Mouse (Mus musculus) kidney, embryonic 15.5 days (tissue): Measurements from ENCODE around the gene Rhbdd3. TPM values are rescaled to one million over a fixed set of nuclear protein-coding genes. Genes with fewer than 3 reads are reported as not detected.
A peak's percentile ranks its signal among the peaks of the same experiment; 100 is the strongest.

Experiments
- ATAC-seq: fragments of 200-750 bp; cut with Nextera tagmentation; replicated peaks from 2 replicates; pipeline ENCODE4 v1.8.0; 2017; ENCODE audit warnings: moderate TSS enrichment; ENCODE audit not compliant: low FRiP score
- H3K27ac ChIP-seq: fragments of 300-500 bp; sonication (generic); 2 replicates; pipeline ENCODE4 v1.5.1; 2015; ENCODE audit warnings: mild to moderate bottlenecking, inconsistent platforms
- H3K27me3 ChIP-seq: fragments of 300-500 bp; sonication (generic); 2 replicates; pipeline ENCODE4 v1.6.1; 2015; ENCODE audit warnings: inconsistent platforms
- H3K36me3 ChIP-seq: fragments of 300-500 bp; sonication (generic); 2 replicates; pipeline ENCODE4 v1.6.1; 2015; ENCODE audit warnings: inconsistent platforms
- H3K4me1 ChIP-seq: fragments of 300-500 bp; sonication (generic); 2 replicates; pipeline ENCODE4 v1.6.1; 2015; ENCODE audit warnings: inconsistent platforms
- H3K4me2 ChIP-seq: fragments of 300-500 bp; sonication (generic); 2 replicates; pipeline ENCODE4 v1.6.1; 2015; ENCODE audit warnings: moderate library complexity, mild to moderate bottlenecking, inconsistent platforms
- H3K4me3 ChIP-seq: fragments of 300-500 bp; sonication (generic); replicated peaks from 2 replicates; pipeline ENCODE4 v1.5.1; 2015; ENCODE audit warnings: mild to moderate bottlenecking, inconsistent platforms
- H3K9ac ChIP-seq: fragments of 300-500 bp; sonication (generic); 2 replicates; pipeline ENCODE4 v1.6.1; 2015; ENCODE audit warnings: mild to moderate bottlenecking, inconsistent platforms
- H3K9me3 ChIP-seq: fragments of 300-500 bp; sonication (generic); replicated peaks from 2 replicates; pipeline ENCODE4 v1.6.1; 2016; ENCODE audit warnings: inconsistent platforms
- WGBS: fragments of 180-500 bp; shearing (Covaris S2); methylation state at CpG from one replicate; pipeline ENCODE4 v1.1.7; 2015; ENCODE audit warnings: mixed read lengths; 5-methylcytosine and 5-hydroxymethylcytosine counted together
- polyA plus RNA-seq: library from polyadenylated mRNA; unstranded; fragments of >200 nt; fragmentation: Nextera tagmentation; extraction: Ambion mirVana; gene quantifications from 2 replicates; pipeline ENCODE4 v1.2.1, GENCODE M21; 2015

Rhbdd3 gene
- polyA plus RNA-seq, 1 experiment from 2014 or later, result 31.9 TPM

DNA sequence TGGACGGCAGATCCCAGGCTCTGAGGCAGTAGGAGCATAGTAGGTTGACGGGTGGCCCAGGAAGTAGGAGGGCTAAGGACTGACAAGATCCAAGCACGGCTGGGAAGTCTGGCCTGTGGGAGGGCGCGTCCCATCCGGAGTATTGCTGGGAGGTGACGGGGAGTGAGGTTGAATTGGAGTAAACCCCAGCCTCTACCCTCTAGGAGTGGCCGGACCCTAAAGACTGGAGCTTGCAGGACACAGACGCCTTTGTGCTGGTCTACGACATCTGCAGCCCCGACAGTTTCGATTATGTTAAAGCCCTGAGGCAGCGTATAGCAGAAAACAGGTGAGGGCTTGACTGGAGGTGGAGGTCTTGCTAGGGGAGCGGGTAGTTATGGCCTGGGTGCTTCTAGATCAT lies 39.5 kb upstream of the Rhbdd3 start:
- 20% methylated on average over 14 of the region's 14 CpGs for WGBS
- Histone ChIP-seq H3K9me3 (no peaks in the 10 kb centered on the region), H3K4me2 (peak overlapping the region; percentile 98), H3K27ac (no peak overlapping the region), H3K36me3 (0 out of 2 replicates have a peak, but pooled peaks cover 3% of the 10 kb centered on the region), H3K4me3 (no peak overlapping the region), H3K9ac (no peak overlapping the region), H3K4me1 (peaks cover 81% of the 10 kb centered on the region), H3K27me3 (peaks cover 87% of the 10 kb centered on the region)
- ATAC-seq, result no peak

DNA sequence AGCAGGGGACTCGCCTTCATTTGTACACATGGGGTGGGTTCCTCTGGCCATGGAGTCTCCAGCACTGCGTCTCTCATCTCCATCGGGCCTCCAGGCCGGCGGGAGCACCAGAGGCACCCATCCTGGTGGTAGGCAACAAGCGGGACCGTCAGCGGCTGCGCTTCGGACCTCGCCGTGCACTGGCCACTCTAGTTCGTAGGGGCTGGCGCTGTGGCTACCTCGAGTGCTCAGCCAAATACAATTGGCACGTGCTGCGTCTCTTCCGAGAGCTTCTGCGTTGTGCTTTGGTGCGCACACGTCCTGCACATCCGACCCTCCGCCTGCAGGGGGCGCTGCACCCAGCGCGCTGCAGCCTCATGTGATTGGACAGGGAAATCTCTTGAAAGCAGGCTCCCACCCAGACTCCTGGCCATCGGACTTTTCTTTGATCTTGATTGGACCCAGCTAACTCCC lies 39.0 kb upstream of the Rhbdd3 start:
- Histone ChIP-seq H3K9ac (no peak overlapping the region), H3K4me3 (no peak overlapping the region), H3K9me3 (no peaks in the 10 kb centered on the region), H3K36me3 (0 out of 2 replicates have a peak, but pooled peaks cover 3% of the 10 kb centered on the region), H3K27me3 (peaks cover 87% of the 10 kb centered on the region), H3K27ac (no peak overlapping the region), H3K4me2 (0 out of 2 replicates have a peak overlapping the region, but pooled peaks have one; percentile 98), H3K4me1 (peaks cover 86% of the 10 kb centered on the region)
- 8% methylated on average over 27 of the region's 27 CpGs for WGBS
- no peak for ATAC-seq

DNA sequence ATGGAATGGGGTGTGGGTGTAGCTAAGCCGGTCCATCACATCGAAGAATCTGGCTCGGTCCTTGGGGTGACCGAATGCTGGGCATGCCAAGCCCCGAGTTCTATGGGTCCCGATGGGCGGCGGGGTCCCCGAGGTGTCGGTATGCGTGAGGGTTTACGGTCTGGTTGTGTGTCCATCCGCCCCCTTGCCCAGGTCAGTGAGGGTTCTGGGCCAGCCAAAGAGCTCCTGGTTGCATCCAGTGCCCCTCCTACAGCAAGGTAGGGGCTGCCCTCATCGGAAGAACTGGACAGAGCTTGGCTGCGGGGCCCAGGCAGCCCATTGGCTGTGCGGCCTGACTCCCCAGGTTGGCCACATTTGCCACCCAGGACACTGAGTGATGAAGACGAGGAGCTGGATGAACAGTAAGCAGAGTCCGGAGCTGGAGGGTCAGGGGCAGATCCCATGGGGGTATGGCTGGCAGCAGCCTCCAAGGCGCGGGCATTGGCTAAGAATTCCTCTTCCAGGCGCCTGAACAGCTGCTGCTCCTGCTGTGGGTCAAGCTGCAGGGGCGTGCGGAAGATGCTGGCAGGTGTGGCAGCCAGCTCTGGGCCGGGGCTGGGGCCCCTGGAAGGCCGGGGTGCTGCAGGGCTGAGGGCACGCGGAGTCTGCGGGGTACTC lies 37.8 kb upstream of the Rhbdd3 start:
- Histone ChIP-seq H3K4me3 (peak overlapping the region; percentile 41), H3K27me3 (peaks cover 80% of the 10 kb centered on the region), H3K4me2 (peak overlapping the region; percentile 78), H3K9ac (peak overlapping the region; percentile 41), H3K27ac (no peak overlapping the region), H3K4me1 (peaks cover 88% of the 10 kb centered on the region), H3K36me3 (0 out of 2 replicates have a peak, but pooled peaks cover 3% of the 10 kb centered on the region), H3K9me3 (no peaks in the 10 kb centered on the region)
- ATAC-seq, result no peak
- WGBS, result 58% methylated on average over 28 of the region's 28 CpGs

DNA sequence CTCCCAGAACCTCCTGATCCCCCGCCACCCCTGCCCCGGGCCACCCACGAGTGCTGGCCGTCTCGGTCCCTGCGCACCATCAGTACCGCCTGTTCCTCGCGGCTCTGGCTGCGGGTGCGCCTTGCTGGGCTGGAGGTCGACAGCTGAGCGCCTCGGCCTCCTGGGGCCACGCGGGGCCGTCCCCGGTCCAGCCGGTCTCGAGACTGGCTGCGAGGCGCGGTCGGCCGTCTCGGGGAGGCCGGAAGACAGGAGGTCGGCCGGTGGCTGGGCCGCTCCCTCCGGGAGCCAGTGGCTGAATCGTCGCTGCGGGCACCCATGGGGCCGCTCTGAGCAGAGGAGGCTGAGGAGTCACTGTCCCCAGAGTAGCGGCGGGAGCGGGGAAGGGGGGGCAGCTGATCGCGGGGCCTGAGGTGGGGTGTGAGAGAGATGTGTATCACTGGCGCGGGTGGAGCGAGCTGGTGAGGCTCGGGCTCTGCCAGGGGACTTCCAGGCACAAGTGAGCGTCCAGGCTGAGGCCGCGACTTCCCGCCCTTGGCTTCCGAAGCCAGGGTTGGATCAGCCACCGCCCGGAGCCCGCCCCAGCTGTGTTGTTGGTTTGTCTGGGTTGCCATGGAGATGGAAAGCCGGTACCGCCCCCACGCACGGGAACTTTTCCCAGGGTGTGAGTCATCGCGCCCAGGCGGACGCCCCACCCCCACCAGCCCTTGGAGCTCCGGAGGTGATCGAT lies 37.1 kb upstream of the Rhbdd3 start:
- peak overlapping the region; percentile 78 for H3K4me2 ChIP-seq
- no peak overlapping the region for H3K27ac ChIP-seq
- H3K27me3 ChIP-seq, result peaks cover 73% of the 10 kb centered on the region
- peaks cover 81% of the 10 kb centered on the region for H3K4me1 ChIP-seq
- no peaks in the 10 kb centered on the region for H3K9me3 ChIP-seq
- under 1% methylated on average over 62 of the region's 62 CpGs for WGBS
- peak; percentile 33 for ATAC-seq
- peak overlapping the region; percentile 44 for H3K9ac ChIP-seq
- H3K4me3 ChIP-seq, result peak overlapping the region; percentile 41
- 0 out of 2 replicates have a peak, but pooled peaks cover 3% of the 10 kb centered on the region for H3K36me3 ChIP-seq

DNA sequence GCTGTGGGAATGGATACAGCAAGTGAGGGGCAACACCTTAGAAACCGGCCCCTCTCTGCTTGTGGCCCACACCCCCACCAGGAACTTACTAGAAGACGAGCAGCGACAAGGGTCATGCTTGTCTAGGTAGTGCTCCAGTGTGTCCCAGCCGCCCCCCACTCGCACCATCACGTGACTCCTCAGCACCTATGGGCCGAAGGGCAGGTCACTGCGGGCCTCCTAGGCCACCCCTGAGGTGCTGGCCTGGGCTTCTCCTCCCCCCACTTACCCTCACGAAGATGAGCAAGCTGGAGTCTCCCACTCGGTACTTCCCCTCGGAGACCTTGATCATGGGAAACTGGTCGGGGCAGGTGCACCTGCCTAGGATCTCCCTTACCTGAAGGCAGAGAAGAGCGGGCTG lies 36.4 kb upstream of the Rhbdd3 start:
- H3K4me1 ChIP-seq, result peaks cover 74% of the 10 kb centered on the region
- WGBS, result 21% methylated on average over 13 of the region's 13 CpGs
- no peaks in the 10 kb centered on the region for H3K9me3 ChIP-seq
- H3K27me3 ChIP-seq, result peaks cover 66% of the 10 kb centered on the region
- H3K4me3 ChIP-seq, result peak overlapping the region; percentile 41
- no peak for ATAC-seq
- H3K4me2 ChIP-seq, result peak overlapping the region; percentile 78
- H3K27ac ChIP-seq, result no peak overlapping the region
- 0 out of 2 replicates have a peak, but pooled peaks cover 3% of the 10 kb centered on the region for H3K36me3 ChIP-seq
- H3K9ac ChIP-seq, result peak overlapping the region; percentile 44; the same call in 1 of the 2 replicates

DNA sequence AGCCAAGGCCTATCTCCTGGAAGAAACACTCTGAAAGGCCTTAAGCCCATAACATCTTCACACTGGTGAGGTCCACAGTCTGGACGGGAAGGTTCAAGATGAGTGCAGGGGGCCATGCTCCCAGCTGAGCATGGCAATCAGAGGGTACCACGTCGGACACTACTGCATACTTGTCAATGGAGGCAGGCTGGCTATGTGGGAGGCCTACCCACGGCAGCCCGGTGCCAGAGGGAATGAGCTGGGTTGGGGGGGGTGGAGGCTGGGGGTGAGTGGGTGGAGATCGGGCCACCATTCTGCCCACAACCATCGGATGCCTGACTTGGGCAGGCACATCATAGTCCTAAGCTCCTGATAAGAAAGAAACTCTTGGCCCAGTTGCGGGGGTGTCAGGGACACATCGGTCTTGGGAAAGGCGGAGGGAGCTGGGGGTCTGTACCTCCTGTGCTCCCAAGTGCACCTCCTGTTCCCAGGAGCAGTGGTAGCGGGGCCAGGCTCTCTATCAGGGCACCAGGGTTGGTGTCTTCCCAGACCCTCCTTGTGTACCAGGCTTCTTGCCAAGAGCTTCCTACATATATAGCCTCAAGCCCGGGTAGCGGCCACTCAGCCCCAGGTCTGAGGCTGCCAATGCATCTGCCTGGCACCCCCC lies 35.7 kb upstream of the Rhbdd3 start:
- Histone ChIP-seq H3K9me3 (no peaks in the 10 kb centered on the region), H3K4me3 (peak overlapping the region; percentile 87; the same call in 1 of the 2 replicates), H3K27ac (no peak overlapping the region), H3K9ac (no peak overlapping the region), H3K4me1 (peaks cover 68% of the 10 kb centered on the region), H3K4me2 (peak overlapping the region; percentile 87), H3K27me3 (peaks cover 59% of the 10 kb centered on the region), H3K36me3 (peaks cover 10% of the 10 kb centered on the region)
- 70% methylated on average over 13 of the region's 13 CpGs for WGBS
- no peak for ATAC-seq

DNA sequence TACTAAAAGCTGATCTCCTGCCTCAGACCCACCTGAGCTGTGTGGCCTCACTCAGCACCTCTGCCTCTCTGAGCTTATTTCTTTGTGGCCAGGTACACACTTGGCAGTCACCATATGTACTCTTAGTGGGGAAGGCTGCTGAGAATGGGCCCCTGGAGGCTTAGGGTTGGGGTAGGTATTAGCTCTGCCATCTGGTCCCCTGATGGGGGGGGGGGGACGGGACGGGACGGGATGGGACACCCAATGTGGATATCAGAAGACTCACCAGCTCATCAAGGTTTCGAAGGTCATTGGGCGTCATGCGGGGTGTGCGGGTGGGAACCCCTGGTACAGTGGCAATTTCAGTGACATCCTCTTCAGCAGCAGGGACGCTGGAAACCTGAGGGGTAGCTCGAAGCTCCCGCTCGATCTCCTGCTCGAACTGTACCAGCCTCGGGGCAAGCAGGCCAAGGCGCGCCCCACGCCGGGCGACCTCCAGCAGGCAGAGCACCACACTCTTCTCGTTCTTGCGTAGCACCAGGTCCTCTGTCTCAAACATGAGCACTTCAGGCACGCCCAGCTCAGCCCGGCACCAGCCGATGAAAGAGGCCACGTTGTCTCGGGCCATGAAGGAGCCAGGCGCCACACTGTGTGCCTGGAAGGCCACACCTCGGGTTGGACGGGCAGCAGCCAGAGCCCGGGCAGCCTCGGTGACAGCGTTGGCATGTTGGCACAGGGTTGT lies 35.0 kb upstream of the Rhbdd3 start:
- no peak overlapping the region for H3K27ac ChIP-seq
- H3K4me2 ChIP-seq, result peak overlapping the region; percentile 87
- peak overlapping the region; percentile 87 for H3K4me3 ChIP-seq
- H3K9me3 ChIP-seq, result no peaks in the 10 kb centered on the region
- H3K36me3 ChIP-seq, result peaks cover 17% of the 10 kb centered on the region
- H3K9ac ChIP-seq, result peak overlapping the region; percentile 75; the same call in 1 of the 2 replicates
- no peak for ATAC-seq
- H3K27me3 ChIP-seq, result peaks cover 53% of the 10 kb centered on the region
- H3K4me1 ChIP-seq, result peaks cover 62% of the 10 kb centered on the region
- 59% methylated on average over 31 of the region's 31 CpGs for WGBS

DNA sequence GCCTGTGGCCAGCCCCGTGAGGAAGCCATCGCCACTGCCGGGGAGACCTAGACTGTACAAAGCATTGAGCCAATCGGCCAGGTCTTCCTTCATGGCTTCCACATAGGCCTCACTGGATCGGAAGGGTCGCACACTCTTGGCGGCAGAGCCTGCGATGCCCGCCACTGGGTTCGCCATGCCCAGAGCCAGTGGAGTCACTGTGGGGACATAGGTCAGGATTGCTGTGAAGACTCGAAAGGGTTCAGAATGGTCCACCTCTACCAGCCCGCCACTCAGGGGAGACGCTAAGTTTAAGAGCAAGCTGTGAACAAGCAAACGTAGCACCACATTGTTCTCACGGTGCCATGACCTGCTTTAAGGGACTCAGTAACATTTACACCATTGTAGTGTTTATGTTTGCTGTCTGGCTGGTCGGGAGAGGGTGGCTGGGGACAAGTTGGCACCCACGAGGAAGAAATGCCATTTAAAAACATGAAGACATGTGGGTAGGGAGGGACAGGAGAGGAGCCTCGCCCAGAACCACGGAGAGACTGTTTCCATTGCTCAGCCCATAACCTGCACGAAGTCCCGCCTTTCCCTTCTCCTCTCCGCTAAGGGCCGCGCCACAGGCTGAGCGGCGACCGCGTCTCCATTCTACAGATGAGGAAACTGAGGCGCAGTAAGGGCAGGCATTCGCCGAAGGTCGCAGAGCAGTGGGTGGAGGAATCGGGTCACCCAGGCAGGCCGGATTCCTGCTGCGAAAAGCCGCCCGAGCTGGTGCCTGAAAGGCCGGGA lies 34.3 kb upstream of the Rhbdd3 start:
- H3K4me1 ChIP-seq, result peaks cover 55% of the 10 kb centered on the region
- peaks cover 25% of the 10 kb centered on the region for H3K36me3 ChIP-seq
- H3K27ac ChIP-seq, result 0 out of 2 replicates have a peak overlapping the region, but pooled peaks have one; percentile 83
- ATAC-seq, result no peak
- peaks cover 46% of the 10 kb centered on the region for H3K27me3 ChIP-seq
- H3K9me3 ChIP-seq, result no peaks in the 10 kb centered on the region
- peak overlapping the region; percentile 75 for H3K9ac ChIP-seq
- peak overlapping the region; percentile 87 for H3K4me3 ChIP-seq
- WGBS, result 16% methylated on average over 38 of the region's 38 CpGs
- peak overlapping the region; percentile 87 for H3K4me2 ChIP-seq

DNA sequence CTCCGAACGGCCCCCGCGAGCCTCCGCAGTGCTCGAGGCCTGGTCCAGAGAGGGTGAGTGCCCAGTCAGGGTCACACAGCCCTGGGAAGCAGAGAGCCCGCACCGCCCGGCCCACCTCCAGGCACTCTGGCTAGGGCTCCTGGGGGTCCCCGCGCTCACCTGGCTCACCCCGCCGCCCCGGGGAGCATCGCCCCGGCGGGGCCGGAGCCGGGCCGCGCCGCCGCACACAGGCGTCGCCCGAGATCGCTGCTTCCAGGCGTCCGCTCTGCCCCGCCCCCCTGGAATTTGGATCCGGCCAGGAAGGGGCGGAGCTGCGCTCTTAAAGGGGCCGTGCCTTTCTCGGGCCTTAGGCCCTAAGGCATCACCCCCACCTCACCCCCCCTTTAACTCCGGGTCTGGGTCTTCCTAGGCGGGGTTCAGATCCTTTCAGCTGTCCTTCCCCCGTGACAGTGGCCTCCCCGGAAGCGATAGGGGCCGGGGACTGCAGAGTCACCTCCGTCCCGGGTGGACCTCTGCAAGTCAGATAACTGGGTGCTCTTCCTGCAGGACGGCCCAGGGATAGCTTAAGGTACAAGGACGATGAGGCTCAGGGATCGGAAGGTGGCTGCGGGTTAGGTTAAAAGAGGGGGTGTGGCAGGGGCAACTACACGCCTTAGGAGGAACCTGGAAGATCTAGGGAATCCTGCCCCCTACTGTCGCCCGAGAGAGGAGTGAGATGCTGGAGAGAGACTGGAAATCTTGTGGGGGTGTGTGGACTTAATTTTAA lies 33.5 kb upstream of the Rhbdd3 start, which contains the start of gene Gas2l1:
Gas2l1 (minus strand) TSS at position 272 of the 766 bp plus-strand sequence.
- under 1% methylated on average over 48 of the region's 50 CpGs for WGBS
- Histone ChIP-seq H3K4me3 (peak within 1 kb of the TSS; percentile 87), H3K4me2 (peak within 1 kb of the TSS; percentile 87), H3K36me3 (peaks cover 31% of the 10 kb centered on the region), H3K4me1 (peaks cover 49% of the 10 kb centered on the region), H3K9ac (peak within 1 kb of the TSS; percentile 75), H3K27ac (peak within 1 kb of the TSS; percentile 83), H3K27me3 (peaks cover 38% of the 10 kb centered on the region), H3K9me3 (no peaks in the 10 kb centered on the region)
- peak; percentile 81 for ATAC-seq

DNA sequence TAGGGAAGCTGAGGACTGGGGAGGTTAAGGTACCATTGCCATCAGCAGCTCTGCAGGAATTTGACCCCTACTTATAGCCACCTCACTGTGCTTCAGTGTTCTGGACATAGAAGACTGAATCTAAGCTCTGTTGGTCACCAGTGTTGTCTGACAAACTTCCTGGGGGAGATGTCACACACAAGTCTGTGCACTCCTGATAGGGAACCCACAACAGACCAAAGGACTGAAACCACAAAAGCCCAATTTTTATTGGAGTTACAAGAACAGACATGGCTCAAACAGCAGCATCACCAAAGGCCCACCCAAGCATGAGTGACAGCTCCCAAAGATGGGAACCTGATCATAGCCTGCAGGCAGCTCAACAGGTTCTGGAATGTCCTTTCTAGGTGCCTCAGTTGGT lies 31.7 kb upstream of the Rhbdd3 start:
- H3K4me2 ChIP-seq, result no peak overlapping the region
- no peaks in the 10 kb centered on the region for H3K9me3 ChIP-seq
- peaks cover 34% of the 10 kb centered on the region for H3K4me1 ChIP-seq
- H3K4me3 ChIP-seq, result no peak overlapping the region
- no peak overlapping the region for H3K9ac ChIP-seq
- no peak overlapping the region for H3K27ac ChIP-seq
- H3K27me3 ChIP-seq, result peaks cover 20% of the 10 kb centered on the region
- no peak for ATAC-seq
- peaks cover 47% of the 10 kb centered on the region for H3K36me3 ChIP-seq
